Mouse (Mus musculus) left cerebral cortex, postnatal 10 days (tissue): Measurements from ENCODE around the gene Snrpb2. TPM values are rescaled to one million over a fixed set of nuclear protein-coding genes. Genes with fewer than 3 reads are reported as not detected.

Source experiments
- DNase-seq, 2 experiments: peaks; one replicate each; pipeline ENCODE4 v3.0.0; 2021 to 2022; ENCODE audit warnings: low spot score in 2 of 2, mixed read lengths in 1 of 2; ENCODE audit errors: extremely low spot score in 1 of 2
- intact Hi-C: fragments of 180-260 bp; cut with DNase I; formaldehyde crosslinking; loops from one replicate; pipeline ENCODE4 v1.15.1; 2025
- total RNA-seq, 2 experiments: library from RNA; stranded (reverse); gene quantifications; 2 replicates each; pipeline ENCODE4 v1.2.3; 2021

The Snrpb2 gene
- total RNA-seq, 2 experiments from 2014 or later = 60.1 to 61.3 TPM

DNA sequence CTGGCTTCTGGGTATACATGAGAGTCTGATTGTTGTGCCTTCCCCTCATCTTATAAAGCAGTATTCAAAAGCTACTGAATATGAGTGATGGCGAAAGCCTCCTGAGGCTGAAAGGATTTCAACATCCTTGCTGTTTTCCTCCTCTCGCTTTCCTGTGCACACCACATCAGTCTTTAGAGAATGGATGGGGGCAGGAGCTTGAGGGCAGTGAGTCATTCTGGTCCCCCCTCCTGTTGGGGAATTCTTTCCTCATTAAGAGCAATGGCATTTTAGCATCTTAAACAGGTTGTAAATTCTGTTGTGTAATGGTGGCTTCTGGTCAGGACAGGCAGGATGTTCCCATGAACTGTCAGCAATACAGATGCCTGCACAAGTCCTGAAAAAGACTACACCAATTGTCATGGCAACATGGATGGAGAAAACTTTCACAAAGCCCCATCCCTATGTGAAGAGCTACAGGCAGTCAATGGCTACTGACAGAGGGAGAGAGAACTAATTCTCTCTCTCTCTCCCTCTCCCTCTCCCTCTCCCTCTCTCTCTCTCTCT lies 22.1 kb downstream of the Snrpb2 start:
- no peak for DNase-seq
- intact Hi-C loops = no loop called here

- DNase-seq = no peak
- intact Hi-C loops = loop anchor here (5.0 to 10.0 kb wide), 2 partner anchors 233 to 835 kb away; no protein-coding TSS in a partner anchor
Measured at GRCm38 (mm10) chr2:143089866-143090265, 27.0 kb downstream of the Snrpb2 start.

- DNase-seq = peak; percentile 83 to 90
- intact Hi-C loops = loop anchor here (5.0 to 10.0 kb wide), 2 partner anchors 236 to 839 kb away; no protein-coding TSS in a partner anchor
Measured at GRCm38 (mm10) chr2:143093726-143094125, 30.9 kb downstream of the Snrpb2 start.

DNA sequence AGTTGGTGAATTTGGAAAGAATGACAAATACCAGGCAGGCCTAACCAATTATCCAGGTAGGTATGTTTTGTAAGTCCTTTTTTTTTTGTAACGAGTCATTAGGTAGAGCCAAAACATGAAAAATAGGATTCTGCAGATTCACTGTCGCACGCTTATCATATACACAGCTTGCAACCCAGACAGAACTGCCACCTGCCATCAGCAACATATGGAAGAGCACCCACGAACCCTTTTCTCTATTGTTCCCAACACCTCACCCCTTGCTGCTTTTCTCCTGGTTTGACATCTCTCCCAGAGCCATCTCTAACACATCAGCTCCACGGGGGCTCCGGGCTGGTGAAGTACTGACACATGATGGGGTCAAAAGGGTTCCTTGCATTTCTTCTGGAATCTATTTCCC lies 31.9 kb downstream of the Snrpb2 start:
- intact Hi-C loops = loop anchor here (5.0 to 10.0 kb wide), 2 partner anchors 237 to 840 kb away; no protein-coding TSS in a partner anchor
- no peak for DNase-seq

- intact Hi-C loops = loop anchor here (10.0 kb wide), 1 partner anchor 842 kb away; no protein-coding TSS in a partner anchor
Measured at GRCm38 (mm10) chr2:143097170-143097569, 34.3 kb downstream of the Snrpb2 start.

DNA sequence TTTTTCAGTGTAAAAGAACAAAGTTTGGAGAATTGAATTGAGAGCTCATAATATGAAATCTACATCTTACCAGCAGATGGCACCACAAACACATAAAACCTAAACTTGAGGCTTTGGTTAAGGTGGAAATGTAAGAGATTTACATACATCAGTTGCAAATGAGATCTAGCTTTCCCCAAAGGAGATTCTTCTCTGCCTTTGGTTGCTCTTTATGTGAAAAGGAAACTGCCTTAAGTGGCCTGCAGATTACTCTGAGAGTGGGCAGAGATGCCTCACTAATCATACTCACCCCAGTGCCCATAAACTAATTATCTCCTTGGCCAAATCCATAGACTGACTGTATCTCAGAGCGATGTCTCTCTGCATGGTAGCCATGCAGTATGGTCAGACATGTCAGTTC lies 51.0 kb downstream of the Snrpb2 start:
- peak in 1 of 2 experiments; percentile 71 for DNase-seq
- intact Hi-C loops = loop anchor here (5.0 to 10.0 kb wide), 2 partner anchors 431 to 1338 kb away; partner anchors contain the start of gene Pcsk2

More at GRCm38 (mm10) chr2:143097170-143097569, 34.3 kb downstream of the Snrpb2 start:
- no peak for DNase-seq

DNA sequence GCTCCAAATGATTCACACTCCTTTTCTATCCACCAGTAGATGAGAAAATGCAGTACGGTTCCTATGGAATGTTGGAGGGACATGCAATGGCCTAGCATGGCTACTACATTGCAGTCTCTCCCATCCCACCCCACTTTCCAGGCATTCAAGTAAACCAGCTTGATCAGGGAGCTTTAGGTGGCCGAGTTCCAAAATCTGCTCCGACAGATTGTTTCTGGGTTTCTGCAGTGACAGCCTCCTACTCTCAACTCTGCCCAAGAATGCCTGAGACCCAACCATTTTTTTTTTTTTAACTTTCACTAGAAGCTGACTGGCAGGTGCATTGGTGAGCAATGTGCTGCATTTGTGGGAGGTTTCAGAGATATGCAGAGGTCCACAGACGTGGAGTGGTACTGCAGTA lies 51.9 kb downstream of the Snrpb2 start:
- intact Hi-C loops = loop anchor here (5.0 to 10.0 kb wide), 3 partner anchors 430 to 1338 kb away; partner anchors contain the start of gene Pcsk2
- peak; percentile 42 to 58 for DNase-seq

DNA sequence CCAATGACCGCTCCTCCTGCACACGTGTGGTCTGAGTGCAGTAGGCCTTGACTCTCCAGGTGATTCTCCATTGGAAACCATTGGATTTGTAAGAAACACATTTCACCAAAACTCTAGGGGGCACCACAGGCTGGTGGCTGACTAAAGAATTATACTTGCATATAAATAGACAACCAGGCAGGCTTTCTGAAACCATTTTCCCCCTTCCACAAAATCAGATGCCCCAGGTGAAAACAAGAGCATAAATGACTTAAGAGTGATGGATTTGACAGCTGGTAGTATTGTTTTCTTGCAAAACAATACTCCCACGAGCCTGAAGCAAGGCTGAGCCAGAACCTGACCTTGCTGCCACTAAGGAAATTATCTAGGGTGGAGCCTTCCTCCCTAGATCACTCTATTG lies 54.6 kb downstream of the Snrpb2 start:
- intact Hi-C loops = loop anchor here (5.0 to 10.0 kb wide), 2 partner anchors 427 to 660 kb away; partner anchors contain the start of gene Pcsk2
- DNase-seq = peak in 1 of 2 experiments; percentile 45

- intact Hi-C loops = loop anchor here (5.0 to 10.0 kb wide), 2 partner anchors 427 to 659 kb away; partner anchors contain the start of gene Pcsk2
Measured at GRCm38 (mm10) chr2:143118221-143118620, 55.4 kb downstream of the Snrpb2 start.

More at GRCm38 (mm10) chr2:143118221-143118620, 55.4 kb downstream of the Snrpb2 start:
- DNase-seq = no peak

Other genes starting within 250 kb of the Snrpb2 start
- 1 to 10 TPM; 9.2 to 9.5 TPM for gene Kif16b, start 161.5 kb upstream of the Snrpb2 start, total RNA-seq
- gene Otor, start 15.4 kb downstream of the Snrpb2 start, total RNA-seq = not detected